Mouse (Mus musculus) CH12.LX (cell line): ENCODE measurements around the gene Ntrk3. TPM values are rescaled to one million over a fixed set of nuclear protein-coding genes. Genes with fewer than 3 reads are reported as not detected.

Source experiments
- DNase-seq: peaks from one replicate; pipeline ENCODE4 v3.0.0-alpha.2; 2013; ENCODE audit errors: extremely low read depth
- H3K27ac ChIP-seq: 2 replicates; pipeline ENCODE4 v1.5.1; 2012; ENCODE audit warnings: low read depth, mild to moderate bottlenecking, control low read depth, moderate library complexity; ENCODE audit not compliant: insufficient read depth
- H3K27me3 ChIP-seq: replicated peaks from 2 replicates; pipeline ENCODE3; 2012; ENCODE audit warnings: inconsistent platforms
- H3K36me3 ChIP-seq, 2 experiments: replicated peaks in 1 of 2; 2 replicates each; pipeline versions ENCODE3 to v1.6.1; 2012; ENCODE audit warnings: inconsistent platforms in 1 of 2, low read length in 1 of 2, mild to moderate bottlenecking in 1 of 2, mixed read lengths in 1 of 2, moderate library complexity in 1 of 2; ENCODE audit not compliant: control insufficient read depth in 1 of 2, insufficient read depth in 1 of 2
- H3K4me1 ChIP-seq, 2 experiments: 2 replicates each; pipeline ENCODE4 v1.6.1; 2012; ENCODE audit warnings: inconsistent platforms in 1 of 2, moderate library complexity in 1 of 2; ENCODE audit not compliant: insufficient read depth in 2 of 2, control insufficient read depth in 1 of 2
- H3K4me2 ChIP-seq: 2 replicates; pipeline ENCODE4 v1.6.1; 2012; ENCODE audit warnings: low read depth, mild to moderate bottlenecking, control low read depth; ENCODE audit not compliant: poor library complexity, insufficient read depth, severe bottlenecking
- H3K4me3 ChIP-seq, 3 experiments: fragments of 150-350 bp in 1 of 3; sonication (generic) in 1 of 3; replicated peaks in 1 of 3; 2 replicates each; pipeline versions ENCODE3 to v1.5.1; 2011 to 2012; ENCODE audit warnings: low read depth in 2 of 3, low read length in 2 of 3, mild to moderate bottlenecking in 2 of 3, moderate library complexity in 2 of 3, control low read depth in 1 of 3, improper control_type of control experiment in 1 of 3, inconsistent platforms in 1 of 3, mixed read lengths in 1 of 3; ENCODE audit not compliant: poor library complexity in 1 of 3
- H3K79me2 ChIP-seq: replicated peaks from 2 replicates; pipeline ENCODE4 v1.6.1; 2012; ENCODE audit warnings: mild to moderate bottlenecking, moderate library complexity; ENCODE audit not compliant: control insufficient read depth, poor library complexity, insufficient read depth, severe bottlenecking; ENCODE audit errors: extremely low read depth
- H3K9ac ChIP-seq: 2 replicates; pipeline ENCODE4 v1.6.1; 2012; ENCODE audit warnings: low read depth, mild to moderate bottlenecking, control low read depth, moderate library complexity; ENCODE audit not compliant: insufficient read depth
- H3K9me3 ChIP-seq: replicated peaks from 2 replicates; pipeline ENCODE3; 2012; ENCODE audit warnings: low read length, inconsistent platforms, mixed read lengths
- BHLHE40 ChIP-seq: IDR thresholded peaks from 2 replicates; pipeline ENCODE4 v1.6.1; 2011; ENCODE audit warnings: mild to moderate bottlenecking, low read depth, low read length, improper control_type of control experiment
- CHD2 ChIP-seq: IDR thresholded peaks from 2 replicates; pipeline ENCODE4 v1.6.1; 2011; ENCODE audit warnings: low read length, improper control_type of control experiment
- CTCF ChIP-seq, 2 experiments: IDR thresholded peaks in 1 of 2; conservative IDR thresholded peaks in 1 of 2; 2 replicates each; pipeline ENCODE4 v1.5.1; 2011 to 2012; ENCODE audit warnings: low read depth in 2 of 2, low read length in 2 of 2, improper control_type of control experiment in 1 of 2, inconsistent platforms in 1 of 2, mild to moderate bottlenecking in 1 of 2, moderate library complexity in 1 of 2
- EP300 ChIP-seq: IDR thresholded peaks from 2 replicates; pipeline ENCODE4 v1.6.1; 2011; ENCODE audit warnings: low read length, improper control_type of control experiment
- ETS1 ChIP-seq: conservative IDR thresholded peaks from 2 replicates; pipeline ENCODE4 v1.6.1; 2012; ENCODE audit warnings: low read depth, mild to moderate bottlenecking, inconsistent platforms, low read length, improper control_type of control experiment, moderate library complexity
- GABPA ChIP-seq: IDR thresholded peaks from 2 replicates; pipeline ENCODE4 v1.6.1; 2012; ENCODE audit warnings: low read depth, low read length, improper control_type of control experiment, inconsistent platforms; ENCODE audit not compliant: insufficient replicate concordance
- HCFC1 ChIP-seq: IDR thresholded peaks from 2 replicates; pipeline ENCODE4 v1.6.1; 2012; ENCODE audit warnings: low read depth, mild to moderate bottlenecking, inconsistent platforms, low read length, improper control_type of control experiment
- IRF4 ChIP-seq: IDR thresholded peaks from 2 replicates; pipeline ENCODE4 v1.6.1; 2014; ENCODE audit warnings: low read depth, mild to moderate bottlenecking, inconsistent platforms, low read length, improper control_type of control experiment
- JUN ChIP-seq: IDR thresholded peaks from 2 replicates; pipeline ENCODE4 v1.6.1; 2011; ENCODE audit warnings: low read depth, mild to moderate bottlenecking, low read length, improper control_type of control experiment, moderate library complexity; ENCODE audit not compliant: insufficient read depth
- KAT2A ChIP-seq: IDR thresholded peaks from 2 replicates; pipeline ENCODE4 v1.6.1; 2012; ENCODE audit warnings: low read length, improper control_type of control experiment, inconsistent platforms; ENCODE audit not compliant: insufficient replicate concordance
- MAFK ChIP-seq: IDR thresholded peaks from 2 replicates; pipeline ENCODE4 v1.6.1; 2011; ENCODE audit warnings: low read length, improper control_type of control experiment; ENCODE audit not compliant: insufficient replicate concordance
- MAX ChIP-seq: IDR thresholded peaks from 2 replicates; pipeline ENCODE4 v1.6.1; 2011; ENCODE audit warnings: low read length, improper control_type of control experiment
- MXI1 ChIP-seq: IDR thresholded peaks from 2 replicates; pipeline ENCODE4 v1.6.1; 2011; ENCODE audit warnings: mild to moderate bottlenecking, low read depth, low read length, improper control_type of control experiment
- MYC ChIP-seq: IDR thresholded peaks from 2 replicates; pipeline ENCODE4 v1.6.1; 2011; ENCODE audit warnings: low read depth, mild to moderate bottlenecking, improper control_type of control experiment, low read length
- NRF1 ChIP-seq: IDR thresholded peaks from 2 replicates; pipeline ENCODE4 v1.6.1; 2014; ENCODE audit warnings: low read depth, mild to moderate bottlenecking, inconsistent platforms, low read length, improper control_type of control experiment, moderate library complexity
- POLR2A ChIP-seq: IDR thresholded peaks from 2 replicates; pipeline ENCODE4 v1.6.1; 2011; ENCODE audit warnings: low read depth, mild to moderate bottlenecking, improper control_type of control experiment, low read length
- RCOR1 ChIP-seq: conservative IDR thresholded peaks from 2 replicates; pipeline ENCODE4 v1.6.1; 2012; ENCODE audit warnings: low read depth, mild to moderate bottlenecking, inconsistent platforms, low read length, improper control_type of control experiment
- SIN3A ChIP-seq: IDR thresholded peaks from 2 replicates; pipeline ENCODE4 v1.6.1; 2012; ENCODE audit warnings: low read length, improper control_type of control experiment, inconsistent platforms
- TCF12 ChIP-seq: IDR thresholded peaks from 2 replicates; pipeline ENCODE4 v1.6.1; 2014; ENCODE audit warnings: low read depth, mild to moderate bottlenecking, inconsistent platforms, low read length, improper control_type of control experiment
- UBTF ChIP-seq: IDR thresholded peaks from 2 replicates; pipeline ENCODE4 v1.6.1; 2012; ENCODE audit warnings: low read depth, mild to moderate bottlenecking, inconsistent platforms, low read length, improper control_type of control experiment, moderate library complexity
- USF1 ChIP-seq: IDR thresholded peaks from 2 replicates; pipeline ENCODE4 v1.6.1; 2014; ENCODE audit warnings: low read depth, mild to moderate bottlenecking, inconsistent platforms, low read length, improper control_type of control experiment
- USF2 ChIP-seq: conservative IDR thresholded peaks from 2 replicates; pipeline ENCODE4 v1.6.1; 2011; ENCODE audit warnings: low read depth, low read length, improper control_type of control experiment
- ZC3H11A ChIP-seq: IDR thresholded peaks from 2 replicates; pipeline ENCODE4 v1.6.1; 2012; ENCODE audit warnings: low read depth, mild to moderate bottlenecking, inconsistent platforms, low read length, improper control_type of control experiment
- ZKSCAN1 ChIP-seq: IDR thresholded peaks from 2 replicates; pipeline ENCODE4 v1.6.1; 2012; ENCODE audit warnings: low read depth, inconsistent platforms, low read length, improper control_type of control experiment, borderline replicate concordance
- ZNF384 ChIP-seq: IDR thresholded peaks from 2 replicates; pipeline ENCODE4 v1.6.1; 2012; ENCODE audit warnings: low read depth, low read length, improper control_type of control experiment, inconsistent platforms
- dilution Hi-C: fragments of 300-500 bp; cut with MboI; formaldehyde crosslinking; loops from 2 replicates; pipeline ENCODE4 v1.14.3; 2020; ENCODE audit warnings: low sequenced_read_pairs; ENCODE audit not compliant: extremely low pct_unique_long_range_greater_than_20kb, extremely low pct_ligation_motif_present
- in situ Hi-C: fragments of 300-500 bp; cut with MboI; formaldehyde crosslinking; loops from 3 replicates; pipeline ENCODE4 v1.14.3; 2019; ENCODE audit warnings: low sequenced_read_pairs, low pct_ligation_motif_present, low pct_unique_long_range_greater_than_20kb, mixed read lengths
- polyA plus RNA-seq: library from polyadenylated mRNA; unstranded; fragments of >175 nt; gene quantifications from 2 replicates; pipeline ENCODE4 v1.2.1, GENCODE M21; 2012; ENCODE audit warnings: low read depth; ENCODE audit not compliant: insufficient read length
- total RNA-seq, 2 experiments: library from RNA; depleted of rRNA; stranded (reverse); fragments of 300-350 nt in 1 of 2; fragments of >200 nt in 1 of 2; gene quantifications; 2 replicates each; pipeline ENCODE4 v1.2.3; 2012 to 2014

Gene Ntrk3
- total and polyA plus RNA-seq, 3 experiments: 0.21 TPM; not detected in 2

DNA sequence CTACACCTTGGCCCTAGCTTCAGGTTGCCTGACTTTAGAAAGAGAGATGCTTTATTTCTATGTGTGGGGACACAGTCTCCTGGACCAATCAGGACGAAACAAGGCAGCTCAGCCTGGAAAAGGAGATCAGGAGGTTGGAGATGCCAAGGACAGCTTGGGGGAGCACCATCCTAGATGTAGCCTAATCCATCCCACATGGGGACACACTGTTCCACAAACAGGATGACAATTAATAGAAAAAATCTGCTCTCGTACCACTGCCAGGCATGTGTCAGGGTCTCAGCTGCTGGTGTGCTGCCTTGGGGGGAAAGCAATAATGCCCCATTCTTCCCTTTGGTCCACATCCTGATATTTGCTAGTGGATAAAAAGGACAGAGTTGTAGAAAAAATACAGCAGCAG lies 289.0 kb downstream of the Ntrk3 start:
- H3K9ac ChIP-seq: no peak overlapping the region
- H3K36me3 ChIP-seq: no peaks in the 10 kb centered on the region
- peaks cover 24% of the 10 kb centered on the region for H3K9me3 ChIP-seq
- no peak overlapping the region for H3K4me2 ChIP-seq
- in situ Hi-C loops (no loop called here), dilution Hi-C loops (no loop called here)
- no peaks in the 10 kb centered on the region for H3K4me1 ChIP-seq
- DNase-seq: no peak
- H3K4me3 ChIP-seq: no peak overlapping the region
- H3K27me3 ChIP-seq: no peaks in the 10 kb centered on the region
- H3K27ac ChIP-seq: no peak overlapping the region
- no peaks in the 10 kb centered on the region for H3K79me2 ChIP-seq
- TF ChIP-seq TCF12 (no peak), USF1 (no peak), CTCF (conservative IDR thresholded peaks at IDR 0.05 in 1 of 2, IDR thresholded peaks at IDR 0.05 in 1 of 2; ENCODE audit: low read depth in 2 of 2, low read length in 2 of 2) (no peak), ZC3H11A (no peak), ZNF384 (no peak), ZKSCAN1 (no peak), RCOR1 (no peak), MYC (no peak), UBTF (no peak), POLR2A (no peak), USF2 (no peak), NRF1 (no peak), GABPA (no peak)

DNA sequence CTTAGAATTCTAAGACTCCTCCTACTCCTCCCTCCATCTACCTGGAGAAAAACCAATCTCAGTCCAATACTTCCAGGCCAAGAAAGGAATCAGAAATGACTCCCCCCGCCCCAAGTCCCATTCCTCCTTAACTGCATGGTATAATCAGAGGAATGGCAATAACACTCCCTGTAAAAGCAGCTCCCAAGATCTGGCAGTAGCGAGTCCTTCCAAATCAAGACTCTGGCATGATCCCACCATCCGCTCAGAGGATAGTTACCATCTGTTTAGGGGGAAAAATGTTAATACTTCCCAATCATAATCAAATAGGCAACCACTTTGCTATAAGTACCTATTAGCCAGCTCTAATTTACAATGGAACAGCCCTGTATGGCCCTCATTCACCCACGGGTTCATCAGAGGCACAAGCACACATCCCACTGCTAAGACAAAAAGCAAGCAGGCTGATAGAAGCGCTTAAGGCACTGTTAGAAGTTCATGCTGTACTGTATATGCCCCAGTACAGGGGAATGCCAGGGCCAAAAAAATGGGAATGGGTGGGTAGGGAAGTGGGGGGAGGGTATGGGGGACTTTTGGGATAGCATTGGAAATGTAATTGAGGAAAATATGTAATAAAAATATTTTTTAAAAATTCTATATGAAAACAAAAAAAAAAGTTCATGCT lies 294.3 kb downstream of the Ntrk3 start:
- Histone ChIP-seq H3K9ac (no peak overlapping the region), H3K27ac (no peak overlapping the region), H3K4me2 (no peak overlapping the region)
- dilution Hi-C loops: no loop called here
- TF ChIP-seq EP300 (no peak), SIN3A (no peak), CHD2 (no peak), HCFC1 (no peak), IRF4 (no peak), ETS1 (no peak), POLR2A (no peak), MAX (no peak), MXI1 (no peak), MAFK (no peak), ZKSCAN1 (no peak), GABPA (no peak), ZC3H11A (no peak), MYC (no peak), BHLHE40 (no peak), RCOR1 (no peak), UBTF (no peak), KAT2A (no peak), JUN (no peak)
- TF ChIP-seq, all 38 proteins: peak for 0
- Histone ChIP-seq H3K4me3 (no peak overlapping the region), H3K36me3 (no peaks in the 10 kb centered on the region), H3K79me2 (no peaks in the 10 kb centered on the region), H3K27me3 (no peaks in the 10 kb centered on the region), H3K4me1 (no peaks in the 10 kb centered on the region), H3K9me3 (peaks cover 33% of the 10 kb centered on the region)
- no peak for DNase-seq
- in situ Hi-C loops: no loop called here
